Mouse (Mus musculus) embryonic facial prominence, embryonic 10.5 days (tissue): ENCODE measurements around the gene Mrpl1. TPM values are rescaled to one million over a fixed set of nuclear protein-coding genes. Genes with fewer than 3 reads are reported as not detected.

Experiments used
- DNase-seq: peaks from one replicate; pipeline ENCODE4 v3.0.0-alpha.2; 2017; ENCODE audit warnings: low spot score
- H3K27ac ChIP-seq: fragments of 300-500 bp; sonication (generic); replicated peaks from 2 replicates; pipeline ENCODE4 v1.5.1; 2016; ENCODE audit warnings: mild to moderate bottlenecking
- H3K27me3 ChIP-seq: fragments of 300-500 bp; sonication (generic); replicated peaks from 2 replicates; pipeline ENCODE4 v1.6.1; 2016; ENCODE audit warnings: low read depth, mild to moderate bottlenecking; ENCODE audit not compliant: poor library complexity, severe bottlenecking
- H3K36me3 ChIP-seq: fragments of 300-500 bp; sonication (generic); replicated peaks from 2 replicates; pipeline ENCODE4 v1.6.1; 2016; ENCODE audit warnings: mild to moderate bottlenecking, moderate library complexity
- H3K4me1 ChIP-seq: fragments of 300-500 bp; sonication (generic); 2 replicates; pipeline ENCODE4 v1.6.1; 2016
- H3K4me3 ChIP-seq: fragments of 300-500 bp; sonication (generic); 2 replicates; pipeline ENCODE4 v1.5.1; 2016; ENCODE audit warnings: mild to moderate bottlenecking, moderate library complexity
- H3K9me3 ChIP-seq: fragments of 300-500 bp; sonication (generic); 2 replicates; pipeline ENCODE4 v1.6.1; 2016; ENCODE audit warnings: mild to moderate bottlenecking
- WGBS: fragments of 180-500 bp; shearing (Covaris S2); methylation state at CpG from one replicate; pipeline ENCODE4 v1.1.7; 2016; 5-methylcytosine and 5-hydroxymethylcytosine counted together
- polyA plus RNA-seq: library from polyadenylated mRNA; unstranded; fragments of >200 nt; fragmentation: Nextera tagmentation; extraction: Ambion mirVana; gene quantifications from 2 replicates; pipeline ENCODE4 v1.2.1, GENCODE M21; 2016

The Mrpl1 gene
- polyA plus RNA-seq: 24.0 and 24.1 TPM in 2 replicates

- H3K4me1 ChIP-seq: peaks cover 19% of the 10 kb centered on the region
- WGBS: 3% methylated on average over 17 of the region's 17 CpGs
- DNase-seq: peak; percentile 52
These were observed at the start of gene Mrpl1 for GRCm38 (mm10) chr5:96209459-96209858. Gene Mrpl1 (plus strand): TSS chr5:96209493.

GRCm38 (mm10) chr5:96160467-96161262 lies 48.6 kb upstream of the Mrpl1 start:
- H3K4me3 ChIP-seq: peak overlapping the region; percentile 94
- no peaks in the 10 kb centered on the region for H3K27me3 ChIP-seq
- H3K4me1 ChIP-seq: peaks cover 27% of the 10 kb centered on the region
- DNase-seq: peak; percentile 61
- H3K27ac ChIP-seq: peak overlapping the region; percentile 99
- H3K9me3 ChIP-seq: no peaks in the 10 kb centered on the region
- H3K36me3 ChIP-seq: no peaks in the 10 kb centered on the region
- under 1% methylated on average over 50 of the region's 50 CpGs for WGBS

More at GRCm38 (mm10) chr5:96209459-96209858, at the start of gene Mrpl1:
- H3K4me3 ChIP-seq: peak within 1 kb of the TSS; percentile 85
- H3K36me3 ChIP-seq: peaks cover 9% of the 10 kb centered on the region; the same call in 1 of the 2 replicates
- H3K9me3 ChIP-seq: no peaks in the 10 kb centered on the region
- H3K27ac ChIP-seq: peak within 1 kb of the TSS; percentile 88
- no peaks in the 10 kb centered on the region for H3K27me3 ChIP-seq

GRCm38 (mm10) chr5:96161263-96161577 lies 48.1 kb upstream of the Mrpl1 start:
- no peak for DNase-seq
- Histone ChIP-seq H3K4me3 (peak overlapping the region; percentile 94), H3K36me3 (no peaks in the 10 kb centered on the region), H3K27ac (peak overlapping the region; percentile 99), H3K4me1 (peaks cover 27% of the 10 kb centered on the region), H3K9me3 (no peaks in the 10 kb centered on the region), H3K27me3 (no peaks in the 10 kb centered on the region)
- whole genome bisulfite sequencing: under 1% methylated on average over 45 of the region's 45 CpGs

- Histone ChIP-seq H3K36me3 (no peaks in the 10 kb centered on the region), H3K27ac (peak overlapping the region; percentile 99), H3K27me3 (no peaks in the 10 kb centered on the region), H3K4me1 (peaks cover 27% of the 10 kb centered on the region), H3K9me3 (peaks cover 2% of the 10 kb centered on the region; the same call in 1 of the 2 replicates), H3K4me3 (peak overlapping the region; percentile 94)
- peak; percentile 72 for DNase-seq
- under 1% methylated on average over 113 of the region's 114 CpGs for WGBS
These were observed 47.5 kb upstream of the Mrpl1 start for GRCm38 (mm10) chr5:96161578-96162398.

- Histone ChIP-seq H3K36me3 (no peaks in the 10 kb centered on the region), H3K4me3 (peak overlapping the region; percentile 94), H3K9me3 (peaks cover 3% of the 10 kb centered on the region; the same call in 1 of the 2 replicates), H3K4me1 (peaks cover 27% of the 10 kb centered on the region), H3K27ac (peak overlapping the region; percentile 99), H3K27me3 (no peaks in the 10 kb centered on the region)
- peak; percentile 94 for DNase-seq
- under 1% methylated on average over 56 of the region's 56 CpGs for WGBS
These were observed 46.6 kb upstream of the Mrpl1 start for GRCm38 (mm10) chr5:96162399-96163331.

GRCm38 (mm10) chr5:96163396-96164020 lies 45.8 kb upstream of the Mrpl1 start:
- WGBS: 8% methylated on average over 1 of the region's 1 CpGs
- H3K4me1 ChIP-seq: peaks cover 27% of the 10 kb centered on the region
- H3K9me3 ChIP-seq: peaks cover 3% of the 10 kb centered on the region; the same call in 1 of the 2 replicates
- H3K27ac ChIP-seq: peak overlapping the region; percentile 99
- H3K36me3 ChIP-seq: no peaks in the 10 kb centered on the region
- peak overlapping the region; percentile 94 for H3K4me3 ChIP-seq
- H3K27me3 ChIP-seq: no peaks in the 10 kb centered on the region
- DNase-seq: no peak

DNA sequence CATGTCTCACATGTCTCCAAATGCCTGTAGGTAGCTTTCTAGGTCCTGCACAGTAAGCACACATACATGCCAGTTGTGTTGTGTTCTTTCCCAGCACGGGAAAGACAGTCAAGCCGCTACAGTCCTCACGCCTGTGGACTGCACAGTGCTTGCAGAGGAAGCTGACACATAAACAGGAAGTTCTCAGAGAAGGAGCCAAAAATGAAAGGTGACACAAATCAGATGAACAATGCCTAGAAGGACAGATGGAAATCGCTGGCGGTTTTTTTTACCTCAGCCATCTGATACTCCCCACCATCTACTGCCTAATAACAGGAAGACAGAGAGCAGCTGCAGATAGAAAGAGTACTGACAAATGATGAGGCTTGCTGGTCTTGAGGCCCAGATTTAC lies 45.3 kb upstream of the Mrpl1 start, which contains the start of gene Cnot6l:
Cnot6l (minus strand) TSS at position 151 of the 391 bp plus-strand sequence.
- peak; percentile 37 for DNase-seq
- 35% methylated on average over 5 of the region's 5 CpGs for WGBS

DNA sequence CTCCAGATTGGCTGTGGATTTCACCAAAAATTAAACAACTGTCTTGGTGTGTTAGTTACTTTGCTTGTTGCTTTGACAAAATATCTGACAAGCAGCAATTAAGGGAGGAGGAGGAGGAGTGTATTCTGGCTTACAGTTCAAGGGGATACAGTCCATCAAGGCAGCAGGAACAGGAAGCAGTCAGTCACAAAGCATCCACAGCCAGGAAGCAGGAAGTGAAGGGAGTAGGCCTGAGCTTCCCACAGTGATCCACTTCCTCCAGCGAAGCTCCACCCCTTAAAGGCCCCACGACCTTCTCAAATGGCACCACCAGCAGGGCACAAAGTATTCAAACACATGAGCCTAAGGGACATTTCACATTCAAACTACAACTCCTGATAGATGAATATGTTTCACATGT lies 42.5 kb upstream of the Mrpl1 start:
- no peak overlapping the region for H3K4me3 ChIP-seq
- WGBS: 86% methylated on average over 2 of the region's 2 CpGs

More for the DNA sequence above, 45.3 kb upstream of the Mrpl1 start, which contains the start of gene Cnot6l:
- peak within 1 kb of the TSS; percentile 99 for H3K27ac ChIP-seq
- H3K36me3 ChIP-seq: no peaks in the 10 kb centered on the region
- H3K27me3 ChIP-seq: no peaks in the 10 kb centered on the region
- peak within 1 kb of the TSS; percentile 94 for H3K4me3 ChIP-seq
- H3K9me3 ChIP-seq: peaks cover 3% of the 10 kb centered on the region; the same call in 1 of the 2 replicates
- H3K4me1 ChIP-seq: peaks cover 27% of the 10 kb centered on the region

GRCm38 (mm10) chr5:96170443-96170842 lies 38.9 kb upstream of the Mrpl1 start:
- H3K36me3 ChIP-seq: no peaks in the 10 kb centered on the region
- H3K4me3 ChIP-seq: no peak overlapping the region
- no peaks in the 10 kb centered on the region for H3K27me3 ChIP-seq
- 84% methylated on average over 3 of the region's 3 CpGs for WGBS
- no peak for DNase-seq
- H3K27ac ChIP-seq: no peak overlapping the region
- H3K9me3 ChIP-seq: peaks cover 3% of the 10 kb centered on the region; the same call in 1 of the 2 replicates
- H3K4me1 ChIP-seq: no peaks in the 10 kb centered on the region

More for the DNA sequence above, 42.5 kb upstream of the Mrpl1 start:
- H3K4me1 ChIP-seq: peaks cover 17% of the 10 kb centered on the region
- no peaks in the 10 kb centered on the region for H3K27me3 ChIP-seq
- peaks cover 3% of the 10 kb centered on the region; the same call in 1 of the 2 replicates for H3K9me3 ChIP-seq
- no peak overlapping the region for H3K27ac ChIP-seq
- no peak for DNase-seq
- H3K36me3 ChIP-seq: no peaks in the 10 kb centered on the region

DNA sequence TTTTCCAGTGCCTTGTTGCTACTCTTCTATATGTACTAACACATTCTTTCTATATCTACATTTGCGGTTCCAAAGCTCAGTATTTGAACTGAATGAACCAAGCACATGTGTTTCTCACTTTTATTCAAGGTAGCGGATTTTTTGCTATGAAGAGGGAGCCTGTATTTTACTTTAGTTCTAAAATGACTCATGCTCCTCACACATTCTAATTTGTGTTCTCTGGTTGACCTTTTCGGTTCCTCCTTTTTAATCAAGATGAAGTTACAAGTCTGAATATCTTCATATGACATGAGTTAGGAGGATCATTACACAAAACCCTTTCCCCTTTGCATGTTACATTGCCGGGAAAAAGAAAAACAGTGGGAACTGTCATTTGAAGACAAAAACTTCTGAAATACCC lies 37.5 kb upstream of the Mrpl1 start:
- WGBS: 92% methylated on average over 4 of the region's 4 CpGs
- DNase-seq: no peak
- no peak overlapping the region for H3K4me3 ChIP-seq
- peaks cover 9% of the 10 kb centered on the region for H3K4me1 ChIP-seq
- no peak overlapping the region for H3K27ac ChIP-seq
- no peaks in the 10 kb centered on the region for H3K36me3 ChIP-seq
- H3K27me3 ChIP-seq: no peaks in the 10 kb centered on the region
- peaks cover 1% of the 10 kb centered on the region; the same call in 1 of the 2 replicates for H3K9me3 ChIP-seq

- H3K27me3 ChIP-seq: no peaks in the 10 kb centered on the region
- DNase-seq: peak; percentile 16
- peaks cover 16% of the 10 kb centered on the region for H3K4me1 ChIP-seq
- no peaks in the 10 kb centered on the region for H3K36me3 ChIP-seq
- 43% methylated on average over 9 of the region's 9 CpGs for WGBS
- no peak overlapping the region; the same call in 1 of the 2 replicates for H3K4me3 ChIP-seq
- no peak overlapping the region for H3K27ac ChIP-seq
- no peaks in the 10 kb centered on the region for H3K9me3 ChIP-seq
These were observed 33.2 kb upstream of the Mrpl1 start for GRCm38 (mm10) chr5:96176121-96176520.
